Mouse (Mus musculus) liver, embryonic 15.5 days (tissue): ENCODE measurements at regions not wholly inside any gene's neighbourhood (a gene's known extent, or its start where the extent isn't known, plus 50 kb on each side); places are given as distances from the start of the nearest gene placed in this dataset.

Experiments used
- ATAC-seq: fragments of 200-750 bp; cut with Nextera tagmentation; 2 replicates; pipeline ENCODE4 v1.8.0; 2017; ENCODE audit warnings: moderate number of reproducible peaks, mild to moderate bottlenecking, moderate library complexity; ENCODE audit not compliant: insufficient read depth
- H3K27ac ChIP-seq: fragments of 300-500 bp; sonication (generic); replicated peaks from 2 replicates; pipeline ENCODE4 v1.5.1; 2015; ENCODE audit warnings: mild to moderate bottlenecking, inconsistent platforms
- H3K27me3 ChIP-seq: fragments of 300-500 bp; sonication (generic); 2 replicates; pipeline ENCODE4 v1.6.1; 2015; ENCODE audit warnings: mild to moderate bottlenecking, inconsistent platforms
- H3K36me3 ChIP-seq: fragments of 300-500 bp; sonication (generic); replicated peaks from 2 replicates; pipeline ENCODE4 v1.6.1; 2015; ENCODE audit warnings: moderate library complexity, mild to moderate bottlenecking, inconsistent platforms
- H3K4me1 ChIP-seq: fragments of 300-500 bp; sonication (generic); replicated peaks from 2 replicates; pipeline ENCODE4 v1.6.1; 2015; ENCODE audit warnings: inconsistent platforms
- H3K4me2 ChIP-seq: fragments of 300-500 bp; sonication (generic); 2 replicates; pipeline ENCODE4 v1.6.1; 2015; ENCODE audit warnings: moderate library complexity, mild to moderate bottlenecking, inconsistent platforms
- H3K4me3 ChIP-seq: fragments of 300-500 bp; sonication (generic); replicated peaks from 2 replicates; pipeline ENCODE4 v1.5.1; 2015; ENCODE audit warnings: mild to moderate bottlenecking, inconsistent platforms
- H3K9ac ChIP-seq: fragments of 300-500 bp; sonication (generic); 2 replicates; pipeline ENCODE4 v1.6.1; 2015; ENCODE audit warnings: moderate library complexity, mild to moderate bottlenecking, inconsistent platforms
- H3K9me3 ChIP-seq: fragments of 300-500 bp; sonication (generic); replicated peaks from 2 replicates; pipeline ENCODE4 v1.6.1; 2016; ENCODE audit warnings: inconsistent platforms
- WGBS: fragments of 180-500 bp; shearing (Covaris S2); methylation state at CpG from one replicate; pipeline ENCODE4 v1.1.7; 2015; ENCODE audit warnings: mixed read lengths; ENCODE audit not compliant: insufficient replicate concordance; 5-methylcytosine and 5-hydroxymethylcytosine counted together

DNA sequence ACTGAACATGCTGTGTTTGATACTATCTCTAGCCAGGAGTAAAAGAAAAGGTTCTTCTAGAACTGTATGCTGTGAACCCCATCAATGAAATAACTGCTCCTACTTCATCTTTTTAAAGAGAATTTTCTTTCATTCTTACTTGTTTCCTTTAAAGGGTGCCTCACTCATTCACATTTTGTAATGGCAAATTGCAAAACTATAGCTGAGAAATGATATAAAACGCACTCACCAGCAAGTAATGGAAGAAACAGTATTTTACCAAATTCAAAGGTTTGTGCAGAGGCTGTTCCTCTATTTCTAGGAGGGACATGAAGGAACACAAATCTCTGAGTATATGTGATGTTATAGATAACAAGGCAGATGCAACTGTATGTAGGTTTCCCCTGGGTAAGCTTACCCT is 183.4 kb downstream of the Gm11146 start:
- no peak overlapping the region for H3K4me2 ChIP-seq
- WGBS: 56% methylated on average over 1 of the region's 1 CpGs
- no peak for ATAC-seq
- H3K4me1 ChIP-seq: no peaks in the 10 kb centered on the region
- no peak overlapping the region for H3K9ac ChIP-seq
- no peaks in the 10 kb centered on the region for H3K27me3 ChIP-seq
- no peaks in the 10 kb centered on the region for H3K9me3 ChIP-seq
- H3K36me3 ChIP-seq: no peaks in the 10 kb centered on the region
- no peak overlapping the region for H3K27ac ChIP-seq
- no peak overlapping the region for H3K4me3 ChIP-seq

DNA sequence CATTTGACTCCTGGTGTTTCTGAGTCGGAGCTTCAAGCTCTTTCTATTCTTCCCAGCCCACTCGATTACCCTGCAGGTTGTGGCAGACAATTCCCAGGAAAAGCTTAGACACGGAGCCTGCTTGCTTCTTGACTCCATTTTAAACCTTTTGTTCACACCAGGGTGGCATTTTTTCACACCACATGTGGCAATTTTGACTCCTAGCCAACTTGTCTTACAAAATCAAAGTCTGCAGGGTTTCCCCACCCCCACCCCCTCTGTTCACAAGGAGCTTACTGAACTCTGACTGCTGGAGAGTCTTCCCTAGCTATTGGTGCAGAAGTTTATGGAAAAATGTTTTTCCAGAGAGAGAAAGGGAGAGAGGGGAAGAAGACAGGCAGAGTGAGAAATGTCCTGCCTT is 184.1 kb downstream of the Gm11146 start:
- Histone ChIP-seq H3K36me3 (no peaks in the 10 kb centered on the region), H3K9me3 (no peaks in the 10 kb centered on the region), H3K4me2 (no peak overlapping the region), H3K4me1 (no peaks in the 10 kb centered on the region), H3K27ac (no peak overlapping the region), H3K27me3 (no peaks in the 10 kb centered on the region), H3K9ac (no peak overlapping the region), H3K4me3 (no peak overlapping the region)
- WGBS: 20% methylated on average over 3 of the region's 3 CpGs
- ATAC-seq: no peak

DNA sequence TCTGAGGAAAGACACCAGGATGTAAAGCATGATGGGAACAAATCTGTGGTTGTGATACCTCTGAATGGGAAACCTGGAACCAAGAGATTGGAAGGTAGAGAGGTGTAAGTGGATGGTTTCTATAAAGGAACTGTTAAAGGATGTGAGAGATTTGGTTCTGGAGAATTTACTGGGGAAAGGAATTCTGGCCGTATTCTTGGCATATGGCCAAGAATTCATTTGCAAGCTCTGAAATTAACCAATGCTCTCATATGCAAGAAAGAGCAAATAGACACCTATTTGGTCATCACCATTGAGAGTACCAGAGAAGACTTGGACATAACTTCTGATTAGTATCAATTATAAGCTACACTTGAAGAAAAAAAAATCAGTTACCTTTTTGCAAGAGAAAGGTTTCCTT is 187.3 kb downstream of the Gm11146 start:
- Histone ChIP-seq H3K4me2 (no peak overlapping the region), H3K27me3 (no peaks in the 10 kb centered on the region), H3K9me3 (no peaks in the 10 kb centered on the region), H3K4me1 (no peaks in the 10 kb centered on the region), H3K9ac (no peak overlapping the region), H3K36me3 (no peaks in the 10 kb centered on the region), H3K4me3 (no peak overlapping the region), H3K27ac (no peak overlapping the region)
- no peak for ATAC-seq
- 53% methylated on average over 1 of the region's 1 CpGs for WGBS

DNA sequence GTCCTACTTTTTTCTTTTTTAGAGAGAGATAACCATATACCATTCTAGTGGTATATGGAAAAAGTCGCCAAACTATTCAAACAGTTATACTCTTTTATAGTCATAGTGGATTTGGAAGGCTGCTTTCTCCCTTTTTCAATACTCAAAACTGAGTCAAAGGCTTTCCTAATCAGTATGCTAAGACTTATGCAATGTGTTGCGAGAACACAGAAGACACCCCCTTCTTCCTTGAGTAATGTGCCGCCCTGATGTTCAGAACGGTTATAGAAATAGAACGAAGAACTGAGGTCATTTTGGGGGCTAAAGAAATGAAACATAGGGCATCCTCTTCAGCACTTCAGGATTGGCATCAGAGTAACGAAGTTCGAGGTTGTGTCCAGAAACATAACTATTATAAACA is 192.7 kb downstream of the Gm11146 start:
- no peaks in the 10 kb centered on the region for H3K4me1 ChIP-seq
- H3K4me3 ChIP-seq: no peak overlapping the region
- H3K27ac ChIP-seq: no peak overlapping the region
- no peaks in the 10 kb centered on the region for H3K27me3 ChIP-seq
- no peak overlapping the region for H3K4me2 ChIP-seq
- H3K9me3 ChIP-seq: no peaks in the 10 kb centered on the region
- WGBS: 61% methylated on average over 7 of the region's 7 CpGs
- H3K9ac ChIP-seq: no peak overlapping the region
- no peaks in the 10 kb centered on the region for H3K36me3 ChIP-seq
- no peak for ATAC-seq

DNA sequence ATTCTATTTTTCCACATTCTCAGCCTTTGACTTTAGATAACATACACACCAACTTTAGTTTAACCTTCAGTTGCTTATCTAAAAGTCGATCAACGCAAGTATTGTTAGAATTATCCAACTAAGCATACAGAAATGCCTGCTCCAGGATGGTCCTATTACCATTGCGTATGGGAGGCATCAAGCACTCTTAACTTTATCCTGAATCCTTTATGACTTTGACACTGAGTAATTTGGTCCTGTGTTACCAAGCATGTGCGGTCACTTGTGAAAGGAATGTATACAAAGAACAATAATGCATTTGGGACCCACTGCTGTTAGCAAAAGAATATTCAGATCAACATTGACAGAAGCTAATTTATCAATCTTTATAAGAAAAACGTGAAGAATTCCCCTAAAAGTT is 194.9 kb downstream of the Gm11146 start:
- Histone ChIP-seq H3K4me3 (no peak overlapping the region), H3K36me3 (no peaks in the 10 kb centered on the region), H3K9ac (no peak overlapping the region), H3K4me2 (no peak overlapping the region), H3K27ac (no peak overlapping the region), H3K9me3 (no peaks in the 10 kb centered on the region), H3K4me1 (no peaks in the 10 kb centered on the region), H3K27me3 (no peaks in the 10 kb centered on the region)
- no peak for ATAC-seq
- WGBS: 65% methylated on average over 5 of the region's 5 CpGs

DNA sequence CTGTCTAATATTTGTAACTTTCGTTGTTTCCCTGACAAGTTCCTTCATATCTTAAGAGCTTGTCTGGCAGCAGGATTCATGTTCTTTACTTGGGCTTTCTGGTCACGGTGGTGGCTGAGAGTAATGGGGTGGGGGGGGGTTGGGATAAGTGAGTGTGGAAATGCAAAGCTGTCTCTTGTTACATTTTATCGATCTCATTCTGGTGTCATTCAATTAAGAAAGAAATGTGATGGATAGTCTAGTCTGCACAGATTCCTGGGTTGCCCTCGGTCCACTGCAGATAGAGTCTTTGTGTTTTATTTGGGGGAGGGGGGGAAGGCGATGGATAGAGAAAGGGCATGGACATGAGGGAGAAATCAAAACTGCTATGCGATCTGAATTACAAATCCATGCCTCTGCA is 196.0 kb downstream of the Gm11146 start:
- WGBS: 60% methylated on average over 6 of the region's 6 CpGs
- Histone ChIP-seq H3K4me1 (no peaks in the 10 kb centered on the region), H3K27ac (no peak overlapping the region; the same call in 1 of the 2 replicates), H3K9me3 (no peaks in the 10 kb centered on the region), H3K36me3 (no peaks in the 10 kb centered on the region), H3K4me2 (0 out of 2 replicates have a peak overlapping the region, but pooled peaks have one; percentile 14), H3K27me3 (no peaks in the 10 kb centered on the region), H3K4me3 (no peak overlapping the region), H3K9ac (no peak overlapping the region)
- no peak for ATAC-seq

DNA sequence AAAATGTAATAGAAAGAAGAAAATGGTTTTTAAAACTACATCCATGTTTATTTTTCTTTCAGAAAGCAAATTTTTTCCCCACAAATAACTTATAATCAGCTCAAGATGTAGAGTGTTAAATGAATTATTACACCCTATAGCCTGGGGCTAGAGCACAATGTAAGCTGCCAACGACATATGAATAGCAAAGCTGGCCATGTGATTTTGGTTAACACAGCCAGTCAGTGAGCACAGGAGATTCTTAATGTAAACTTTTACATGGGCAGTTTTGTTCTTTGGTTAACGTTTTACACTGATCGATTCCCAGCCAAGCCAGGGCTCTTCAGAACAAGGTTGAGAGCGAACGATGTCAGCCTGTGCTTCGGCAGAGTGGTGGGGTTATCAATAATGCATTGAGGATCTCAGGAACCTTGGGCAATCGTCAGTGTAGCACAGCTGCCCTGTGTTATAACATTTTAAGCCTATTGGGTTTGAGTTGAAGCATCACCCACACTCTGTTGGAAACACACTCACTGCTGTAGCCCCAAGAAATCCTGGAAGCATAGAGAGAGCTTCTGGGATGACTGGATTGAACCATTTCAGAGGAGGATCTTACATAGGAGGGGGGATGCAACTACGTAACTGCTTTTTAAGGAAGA is 196.6 kb downstream of the Gm11146 start:
- peak; percentile 63 for ATAC-seq
- Histone ChIP-seq H3K9ac (no peak overlapping the region), H3K4me1 (no peaks in the 10 kb centered on the region), H3K27me3 (no peaks in the 10 kb centered on the region), H3K4me3 (no peak overlapping the region), H3K27ac (no peak overlapping the region; the same call in 1 of the 2 replicates), H3K4me2 (0 out of 2 replicates have a peak overlapping the region, but pooled peaks have one; percentile 14), H3K9me3 (no peaks in the 10 kb centered on the region), H3K36me3 (no peaks in the 10 kb centered on the region)
- 53% methylated on average over 8 of the region's 8 CpGs for WGBS

DNA sequence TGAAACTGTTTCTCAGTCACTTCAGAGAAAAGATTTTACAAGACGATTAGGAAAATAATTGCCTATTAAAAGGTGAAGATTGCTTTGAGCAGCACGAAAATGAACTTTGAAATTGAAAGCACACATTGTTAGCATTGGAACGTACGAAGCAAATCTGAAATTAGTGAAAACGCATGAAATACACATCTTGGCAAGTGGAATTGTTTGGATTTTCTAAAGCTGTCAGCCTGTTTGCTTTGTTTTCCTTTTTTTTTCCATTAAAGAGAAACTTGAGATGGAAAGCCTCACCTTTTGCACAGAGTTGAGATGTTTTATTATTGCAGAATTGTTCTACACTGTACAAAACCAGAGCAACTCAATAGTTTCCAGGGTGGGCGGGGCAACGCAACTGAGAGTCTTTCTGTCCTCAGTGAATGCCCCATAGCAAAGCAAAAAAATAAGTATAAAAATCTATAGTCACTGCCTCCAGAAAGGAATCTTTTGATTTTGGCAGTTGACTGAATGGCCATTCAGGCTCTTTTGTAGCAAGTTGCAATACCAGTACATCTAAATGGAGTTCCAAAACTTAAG is 199.1 kb downstream of the Gm11146 start:
- 0 out of 2 replicates have a peak, but pooled peaks cover 6% of the 10 kb centered on the region for H3K4me1 ChIP-seq
- H3K27ac ChIP-seq: no peak overlapping the region
- WGBS: 66% methylated on average over 7 of the region's 7 CpGs
- no peak for ATAC-seq
- no peak overlapping the region for H3K4me3 ChIP-seq
- H3K4me2 ChIP-seq: no peak overlapping the region
- H3K9ac ChIP-seq: no peak overlapping the region
- H3K27me3 ChIP-seq: no peaks in the 10 kb centered on the region
- H3K36me3 ChIP-seq: no peaks in the 10 kb centered on the region
- H3K9me3 ChIP-seq: no peaks in the 10 kb centered on the region

DNA sequence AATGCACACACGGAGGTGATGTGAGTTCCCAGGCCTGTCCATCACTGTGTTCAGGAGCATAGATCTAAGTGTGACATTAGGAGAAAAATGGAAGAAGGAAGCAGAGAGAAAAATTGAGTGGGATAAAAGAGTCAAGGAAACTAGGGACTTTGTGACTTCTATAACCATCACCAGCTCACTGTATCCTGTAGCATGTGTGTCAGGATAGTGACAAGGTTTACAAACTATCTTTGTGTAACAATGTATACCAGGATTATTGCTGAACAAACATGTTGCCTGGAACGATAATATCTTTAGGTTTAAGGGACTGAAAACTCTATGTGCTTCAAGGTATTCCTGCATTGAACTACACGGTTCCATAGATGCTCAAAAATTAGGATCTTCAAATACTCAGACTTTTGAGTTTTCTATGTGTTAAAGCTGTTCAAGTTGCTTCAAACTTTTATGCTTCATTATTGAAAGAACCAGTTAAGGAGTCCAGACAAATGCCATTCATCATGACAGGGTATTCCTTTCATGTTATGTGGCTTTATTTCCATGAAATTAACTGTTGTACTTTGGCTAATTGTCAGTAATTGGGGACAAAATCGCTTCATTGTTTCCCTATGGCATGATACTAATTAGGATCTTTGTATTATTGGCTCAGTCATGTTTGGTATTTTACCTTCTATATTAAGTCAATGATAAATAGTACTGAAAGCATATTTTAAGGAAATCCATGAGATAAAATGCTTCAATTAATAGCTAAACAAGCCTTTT is 200.5 kb downstream of the Gm11146 start:
- H3K9me3 ChIP-seq: no peaks in the 10 kb centered on the region
- no peaks in the 10 kb centered on the region for H3K36me3 ChIP-seq
- no peak overlapping the region for H3K9ac ChIP-seq
- 0 out of 2 replicates have a peak, but pooled peaks cover 6% of the 10 kb centered on the region for H3K4me1 ChIP-seq
- H3K4me2 ChIP-seq: no peak overlapping the region
- WGBS: 52% methylated on average over 4 of the region's 4 CpGs
- no peaks in the 10 kb centered on the region for H3K27me3 ChIP-seq
- ATAC-seq: no peak
- H3K27ac ChIP-seq: no peak overlapping the region
- H3K4me3 ChIP-seq: no peak overlapping the region

DNA sequence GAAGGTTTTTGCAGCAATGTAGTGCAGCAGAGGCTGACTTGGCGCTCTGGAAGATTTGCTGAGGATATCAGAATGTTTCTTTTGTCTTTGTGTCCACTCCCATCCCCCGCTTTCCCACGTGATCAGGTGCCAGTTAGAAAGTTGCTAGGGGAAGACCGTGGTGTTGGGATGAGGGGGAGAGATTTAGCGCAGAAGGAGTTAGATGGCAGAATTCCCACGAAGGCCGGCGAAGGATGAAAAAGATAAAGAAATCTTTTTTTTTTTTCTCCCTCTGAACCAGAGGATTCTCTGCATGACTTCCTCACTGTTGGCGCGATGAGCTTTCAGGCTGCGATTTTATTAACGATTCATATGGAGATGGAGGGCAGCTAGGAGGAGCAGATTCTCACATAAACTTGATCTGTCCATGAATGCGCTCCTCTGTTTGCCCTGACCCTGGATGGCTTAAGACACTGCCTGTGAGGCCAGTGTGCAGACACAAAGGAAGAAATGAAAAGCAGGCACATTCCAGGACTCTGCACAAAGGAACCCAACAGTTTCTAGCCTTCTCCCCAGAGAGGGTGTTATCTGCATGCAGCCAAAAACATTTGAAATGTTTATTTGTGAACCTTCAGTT is 201.5 kb downstream of the Gm11146 start:
- H3K4me3 ChIP-seq: no peak overlapping the region
- peak overlapping the region; percentile 38 for H3K4me2 ChIP-seq
- 11% methylated on average over 13 of the region's 13 CpGs for WGBS
- H3K36me3 ChIP-seq: no peaks in the 10 kb centered on the region
- ATAC-seq: no peak
- H3K27me3 ChIP-seq: no peaks in the 10 kb centered on the region
- H3K9me3 ChIP-seq: no peaks in the 10 kb centered on the region
- no peak overlapping the region for H3K9ac ChIP-seq
- no peak overlapping the region for H3K27ac ChIP-seq
- 0 out of 2 replicates have a peak, but pooled peaks cover 6% of the 10 kb centered on the region for H3K4me1 ChIP-seq

DNA sequence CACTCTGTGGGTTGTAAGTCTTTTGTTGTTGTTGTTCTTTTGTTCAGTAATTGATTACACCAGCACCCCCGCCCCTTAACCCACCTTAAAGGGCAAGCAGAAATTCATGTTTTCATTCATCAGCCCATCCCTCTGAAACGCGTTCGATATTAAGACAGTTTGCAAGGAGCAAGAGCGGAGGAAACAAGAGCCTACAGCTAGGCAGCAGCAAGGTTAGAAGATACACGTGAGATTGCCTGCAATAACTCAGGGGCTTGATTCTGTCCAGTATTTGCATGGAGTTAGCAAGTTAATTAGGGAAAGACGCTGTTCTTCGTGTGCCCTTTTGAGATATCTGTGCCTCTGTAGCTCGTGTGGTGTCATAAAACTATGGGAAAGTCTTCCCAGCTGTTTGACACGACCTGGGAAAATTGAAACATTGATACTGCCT is 202.0 kb downstream of the Gm11146 start:
- H3K9me3 ChIP-seq: no peaks in the 10 kb centered on the region
- no peaks in the 10 kb centered on the region for H3K36me3 ChIP-seq
- no peak for ATAC-seq
- H3K9ac ChIP-seq: no peak overlapping the region
- H3K4me1 ChIP-seq: 0 out of 2 replicates have a peak, but pooled peaks cover 6% of the 10 kb centered on the region
- no peaks in the 10 kb centered on the region for H3K27me3 ChIP-seq
- no peak overlapping the region for H3K4me3 ChIP-seq
- peak overlapping the region; percentile 38 for H3K4me2 ChIP-seq
- 21% methylated on average over 10 of the region's 10 CpGs for WGBS
- no peak overlapping the region for H3K27ac ChIP-seq
